Mouse (Mus musculus): ENCODE results near the gene Gng2. TPM values are rescaled to one million over a fixed set of nuclear protein-coding genes. Genes with fewer than 3 reads are reported as not detected.

The Gng2 gene
- polyA plus RNA-seq, 1 experiment from 2014 or later: 71.5 TPM

GRCm38 (mm10) chr14:19955077-19955476 is 22.4 kb downstream of the Gng2 start:
- Histone ChIP-seq H3K9me3 (no peaks in the 10 kb centered on the region), H3K27me3 (no peaks in the 10 kb centered on the region), H3K9ac (no peak overlapping the region), H3K36me3 (peaks cover 5% of the 10 kb centered on the region; the same call in 1 of the 2 replicates), H3K4me2 (no peak overlapping the region), H3K27ac (no peak overlapping the region), H3K4me3 (no peak overlapping the region), H3K4me1 (peaks cover 22% of the 10 kb centered on the region)
- 72% methylated on average over 7 of the region's 7 CpGs for WGBS
- ATAC-seq (ENCODE audit: borderline replicate concordance, extremely low read depth, low FRiP score, low TSS enrichment): no peak

- H3K4me2 ChIP-seq: no peak overlapping the region
- WGBS: 55% methylated on average over 4 of the region's 4 CpGs
- no peak for ATAC-seq (ENCODE audit: borderline replicate concordance, extremely low read depth, low FRiP score, low TSS enrichment)
Measured at GRCm38 (mm10) chr14:19950812-19951211, 26.6 kb downstream of the Gng2 start.

GRCm38 (mm10) chr14:19949475-19949874 is 28.0 kb downstream of the Gng2 start:
- Histone ChIP-seq H3K4me3 (no peak overlapping the region), H3K4me2 (no peak overlapping the region), H3K9ac (no peak overlapping the region), H3K36me3 (no peaks in the 10 kb centered on the region), H3K27me3 (no peaks in the 10 kb centered on the region), H3K9me3 (no peaks in the 10 kb centered on the region), H3K4me1 (peaks cover 18% of the 10 kb centered on the region), H3K27ac (no peak overlapping the region)
- no peak for ATAC-seq (ENCODE audit: borderline replicate concordance, extremely low read depth, low FRiP score, low TSS enrichment)
- 67% methylated on average over 2 of the region's 2 CpGs for WGBS

More at GRCm38 (mm10) chr14:19950812-19951211, 26.6 kb downstream of the Gng2 start:
- H3K27ac ChIP-seq: no peak overlapping the region
- peaks cover 5% of the 10 kb centered on the region; the same call in 1 of the 2 replicates for H3K36me3 ChIP-seq
- H3K9me3 ChIP-seq: no peaks in the 10 kb centered on the region
- no peak overlapping the region for H3K9ac ChIP-seq
- H3K27me3 ChIP-seq: no peaks in the 10 kb centered on the region
- no peak overlapping the region for H3K4me3 ChIP-seq
- peaks cover 18% of the 10 kb centered on the region for H3K4me1 ChIP-seq

GRCm38 (mm10) chr14:19946221-19946620 is 31.2 kb downstream of the Gng2 start:
- 90% methylated on average over 7 of the region's 7 CpGs for WGBS

GRCm38 (mm10) chr14:19942732-19943131 is 34.7 kb downstream of the Gng2 start:
- Histone ChIP-seq H3K36me3 (no peaks in the 10 kb centered on the region), H3K9me3 (no peaks in the 10 kb centered on the region), H3K4me2 (no peak overlapping the region), H3K9ac (no peak overlapping the region), H3K27me3 (no peaks in the 10 kb centered on the region), H3K4me3 (no peak overlapping the region), H3K4me1 (no peaks in the 10 kb centered on the region), H3K27ac (no peak overlapping the region)
- WGBS: 62% methylated on average over 3 of the region's 3 CpGs
- no peak for ATAC-seq (ENCODE audit: borderline replicate concordance, extremely low read depth, low FRiP score, low TSS enrichment)

More at GRCm38 (mm10) chr14:19946221-19946620, 31.2 kb downstream of the Gng2 start:
- Histone ChIP-seq H3K9me3 (no peaks in the 10 kb centered on the region), H3K4me2 (no peak overlapping the region), H3K27me3 (no peaks in the 10 kb centered on the region), H3K9ac (no peak overlapping the region), H3K36me3 (no peaks in the 10 kb centered on the region), H3K27ac (no peak overlapping the region), H3K4me1 (0 out of 2 replicates have a peak, but pooled peaks cover 6% of the 10 kb centered on the region), H3K4me3 (no peak overlapping the region)
- no peak for ATAC-seq (ENCODE audit: borderline replicate concordance, extremely low read depth, low FRiP score, low TSS enrichment)

- H3K27ac ChIP-seq: no peak overlapping the region
Measured at GRCm38 (mm10) chr14:19942329-19942728, 35.1 kb downstream of the Gng2 start.

GRCm38 (mm10) chr14:19940066-19940465 is 37.4 kb downstream of the Gng2 start:
- H3K4me2 ChIP-seq: no peak overlapping the region
- WGBS: 82% methylated on average over 1 of the region's 1 CpGs
- no peaks in the 10 kb centered on the region for H3K4me1 ChIP-seq
- H3K27ac ChIP-seq: no peak overlapping the region
- no peaks in the 10 kb centered on the region for H3K9me3 ChIP-seq
- H3K36me3 ChIP-seq: no peaks in the 10 kb centered on the region
- H3K9ac ChIP-seq: no peak overlapping the region
- no peaks in the 10 kb centered on the region for H3K27me3 ChIP-seq
- H3K4me3 ChIP-seq: no peak overlapping the region
- no peak for ATAC-seq (ENCODE audit: borderline replicate concordance, extremely low read depth, low FRiP score, low TSS enrichment)

More at GRCm38 (mm10) chr14:19942329-19942728, 35.1 kb downstream of the Gng2 start:
- WGBS: 54% methylated on average over 4 of the region's 4 CpGs
- Histone ChIP-seq H3K4me2 (no peak overlapping the region), H3K27me3 (no peaks in the 10 kb centered on the region), H3K9me3 (no peaks in the 10 kb centered on the region), H3K9ac (no peak overlapping the region), H3K4me3 (no peak overlapping the region), H3K4me1 (no peaks in the 10 kb centered on the region), H3K36me3 (no peaks in the 10 kb centered on the region)
- ATAC-seq (ENCODE audit: borderline replicate concordance, extremely low read depth, low FRiP score, low TSS enrichment): no peak

- no peaks in the 10 kb centered on the region for H3K9me3 ChIP-seq
- no peak overlapping the region for H3K9ac ChIP-seq
- no peak overlapping the region for H3K27ac ChIP-seq
- no peak overlapping the region for H3K4me2 ChIP-seq
- H3K27me3 ChIP-seq: no peaks in the 10 kb centered on the region
- ATAC-seq (ENCODE audit: borderline replicate concordance, extremely low read depth, low FRiP score, low TSS enrichment): no peak
- H3K36me3 ChIP-seq: no peaks in the 10 kb centered on the region
- WGBS: 90% methylated on average over 5 of the region's 5 CpGs
- H3K4me1 ChIP-seq: no peaks in the 10 kb centered on the region
- H3K4me3 ChIP-seq: no peak overlapping the region
Measured at GRCm38 (mm10) chr14:19938545-19938944, 38.9 kb downstream of the Gng2 start.

GRCm38 (mm10) chr14:19935084-19935483 is 42.3 kb downstream of the Gng2 start:
- ATAC-seq (ENCODE audit: borderline replicate concordance, extremely low read depth, low FRiP score, low TSS enrichment): no peak

GRCm38 (mm10) chr14:19933314-19933713 is 44.1 kb downstream of the Gng2 start:
- Histone ChIP-seq H3K27me3 (no peaks in the 10 kb centered on the region), H3K9me3 (no peaks in the 10 kb centered on the region), H3K4me2 (no peak overlapping the region), H3K4me3 (no peak overlapping the region), H3K36me3 (no peaks in the 10 kb centered on the region), H3K4me1 (no peaks in the 10 kb centered on the region), H3K9ac (no peak overlapping the region), H3K27ac (no peak overlapping the region)
- 70% methylated on average over 6 of the region's 6 CpGs for WGBS
- no peak for ATAC-seq (ENCODE audit: borderline replicate concordance, extremely low read depth, low FRiP score, low TSS enrichment)

More at GRCm38 (mm10) chr14:19935084-19935483, 42.3 kb downstream of the Gng2 start:
- H3K4me2 ChIP-seq: no peak overlapping the region
- 90% methylated on average over 3 of the region's 3 CpGs for WGBS
- H3K36me3 ChIP-seq: no peaks in the 10 kb centered on the region
- H3K9ac ChIP-seq: no peak overlapping the region
- H3K27me3 ChIP-seq: no peaks in the 10 kb centered on the region
- no peaks in the 10 kb centered on the region for H3K4me1 ChIP-seq
- no peak overlapping the region for H3K27ac ChIP-seq
- no peak overlapping the region for H3K4me3 ChIP-seq
- H3K9me3 ChIP-seq: no peaks in the 10 kb centered on the region

- WGBS: 44% methylated on average over 6 of the region's 6 CpGs
- Histone ChIP-seq H3K9me3 (no peaks in the 10 kb centered on the region), H3K4me1 (no peaks in the 10 kb centered on the region), H3K4me2 (no peak overlapping the region), H3K27ac (no peak overlapping the region), H3K27me3 (no peaks in the 10 kb centered on the region), H3K4me3 (no peak overlapping the region), H3K9ac (no peak overlapping the region), H3K36me3 (0 out of 2 replicates have a peak, but pooled peaks cover 8% of the 10 kb centered on the region)
- no peak for ATAC-seq (ENCODE audit: borderline replicate concordance, extremely low read depth, low FRiP score, low TSS enrichment)
Measured at GRCm38 (mm10) chr14:19927879-19928278, 49.5 kb downstream of the Gng2 start.

GRCm38 (mm10) chr14:19927156-19927555 is 50.3 kb downstream of the Gng2 start:
- H3K9ac ChIP-seq: no peak overlapping the region
- no peaks in the 10 kb centered on the region for H3K27me3 ChIP-seq
- no peak overlapping the region for H3K27ac ChIP-seq
- H3K36me3 ChIP-seq: 0 out of 2 replicates have a peak, but pooled peaks cover 8% of the 10 kb centered on the region
- 47% methylated on average over 2 of the region's 2 CpGs for WGBS
- no peak for ATAC-seq (ENCODE audit: borderline replicate concordance, extremely low read depth, low FRiP score, low TSS enrichment)
- H3K4me1 ChIP-seq: no peaks in the 10 kb centered on the region
- H3K4me2 ChIP-seq: no peak overlapping the region
- no peak overlapping the region for H3K4me3 ChIP-seq
- H3K9me3 ChIP-seq: no peaks in the 10 kb centered on the region

GRCm38 (mm10) chr14:19926312-19926711 is 51.1 kb downstream of the Gng2 start:
- Histone ChIP-seq H3K27ac (no peak overlapping the region), H3K4me1 (no peaks in the 10 kb centered on the region), H3K9ac (no peak overlapping the region), H3K9me3 (no peaks in the 10 kb centered on the region), H3K36me3 (0 out of 2 replicates have a peak, but pooled peaks cover 8% of the 10 kb centered on the region), H3K4me2 (no peak overlapping the region), H3K4me3 (no peak overlapping the region), H3K27me3 (no peaks in the 10 kb centered on the region)
- 61% methylated on average over 8 of the region's 8 CpGs for WGBS
- no peak for ATAC-seq (ENCODE audit: borderline replicate concordance, extremely low read depth, low FRiP score, low TSS enrichment)

Measured in lung, embryonic 15.5 days (tissue).